Mouse (Mus musculus) T-helper 17 cell (primary cell): ENCODE data around the gene Mettl24.

Source experiments
- in situ Hi-C, 2 experiments: fragments of 300-600 bp; cut with MboI, MseI; formaldehyde crosslinking; loops; 1 replicate in 1 of 2; 2 replicates in 1 of 2; pipeline ENCODE4 v1.15.1; 2025; ENCODE audit warnings: high pct_unique_total_duplicates in 2 of 2

Gene Mettl24

GRCm38 (mm10) chr10:40736172-40736571, 53.1 kb downstream of the Mettl24 start:
- in situ Hi-C loops, result loop anchor here in 1 of 2 experiments (10.0 kb wide), 1 partner anchor 471 kb away; no protein-coding TSS in a partner anchor

- in situ Hi-C loops, result loop anchor here in 1 of 2 experiments (10.0 kb wide), 1 partner anchor 473 kb away; no protein-coding TSS in a partner anchor
Measured at GRCm38 (mm10) chr10:40737274-40738112, 54.4 kb downstream of the Mettl24 start.

- in situ Hi-C loops, result no loop called here
Measured at GRCm38 (mm10) chr10:40740696-40741095, 57.6 kb downstream of the Mettl24 start.

- in situ Hi-C loops, result loop anchor here in 1 of 2 experiments (25.0 kb wide), 1 partner anchor 1663 kb away; no protein-coding TSS in a partner anchor
Measured at GRCm38 (mm10) chr10:40750293-40751047, 67.4 kb downstream of the Mettl24 start.

- in situ Hi-C loops, result loop anchor here in 1 of 2 experiments (25.0 kb wide), 1 partner anchor 1664 kb away; no protein-coding TSS in a partner anchor
Measured at GRCm38 (mm10) chr10:40751157-40751556, 68.1 kb downstream of the Mettl24 start.

GRCm38 (mm10) chr10:40753036-40753435, 70.0 kb downstream of the Mettl24 start:
- in situ Hi-C loops, result loop anchor here in 1 of 2 experiments (25.0 kb wide), 1 partner anchor 1666 kb away; no protein-coding TSS in a partner anchor

GRCm38 (mm10) chr10:40758171-40759010, 75.3 kb downstream of the Mettl24 start:
- in situ Hi-C loops, result loop anchor here in 1 of 2 experiments (25.0 kb wide), 1 partner anchor 1671 kb away; no protein-coding TSS in a partner anchor

GRCm38 (mm10) chr10:40759391-40760194, 76.5 kb downstream of the Mettl24 start:
- in situ Hi-C loops, result loop anchor here (10.0 to 25.0 kb wide), 2 partner anchors 175 to 1672 kb away; no protein-coding TSS in a partner anchor

GRCm38 (mm10) chr10:40760195-40761009, 77.3 kb downstream of the Mettl24 start:
- in situ Hi-C loops, result loop anchor here (10.0 to 25.0 kb wide), 2 partner anchors 174 to 1673 kb away; no protein-coding TSS in a partner anchor

GRCm38 (mm10) chr10:40761010-40761752, 78.1 kb downstream of the Mettl24 start:
- in situ Hi-C loops, result loop anchor here (10.0 to 25.0 kb wide), 2 partner anchors 174 to 1674 kb away; no protein-coding TSS in a partner anchor

GRCm38 (mm10) chr10:40762624-40763023, 79.5 kb downstream of the Mettl24 start:
- in situ Hi-C loops, result loop anchor here (10.0 to 25.0 kb wide), 2 partner anchors 172 to 1675 kb away; no protein-coding TSS in a partner anchor

GRCm38 (mm10) chr10:40763084-40763720, 80.1 kb downstream of the Mettl24 start:
- in situ Hi-C loops, result loop anchor here (10.0 to 25.0 kb wide), 2 partner anchors 172 to 1676 kb away; no protein-coding TSS in a partner anchor

GRCm38 (mm10) chr10:40772266-40772665, 89.2 kb downstream of the Mettl24 start:
- in situ Hi-C loops, result loop anchor here in 1 of 2 experiments (25.0 kb wide), 1 partner anchor 1685 kb away; no protein-coding TSS in a partner anchor

GRCm38 (mm10) chr10:40775151-40775550, 92.1 kb downstream of the Mettl24 start:
- in situ Hi-C loops, result no loop called here

GRCm38 (mm10) chr10:40775655-40776054, 92.6 kb downstream of the Mettl24 start:
- in situ Hi-C loops, result no loop called here

GRCm38 (mm10) chr10:40777171-40777570, 94.1 kb downstream of the Mettl24 start:
- in situ Hi-C loops, result no loop called here

- in situ Hi-C loops, result no loop called here
Measured at GRCm38 (mm10) chr10:40778472-40778871, 95.4 kb downstream of the Mettl24 start.
